Mouse (Mus musculus): ENCODE measurements around the gene Tmem221.

GRCm38 (mm10) chr8:71527162-71527870, 31.4 kb downstream of the Tmem221 start:
- no peak for TF ChIP-seq CTCF (IDR thresholded peaks at IDR 0.05; ENCODE audit: low read depth)
- TF ChIP-seq EP300 (optimal IDR thresholded peaks at IDR 0.05): no peak

Data from stomach, postnatal 0 days (tissue).